Mouse (Mus musculus) bone marrow, adult 2 months (tissue): ENCODE measurements at regions not wholly inside any gene's neighbourhood (a gene's known extent, or its start where the extent isn't known, plus 50 kb on each side); places are given as distances from the start of the nearest gene placed in this dataset.

Experiments used
- CTCF ChIP-seq: fragments of 200-500 bp; IDR thresholded peaks from 2 replicates; pipeline ENCODE4 v1.5.1; 2011; ENCODE audit warnings: low read length, control low read depth; ENCODE audit not compliant: control insufficient read depth, insufficient read depth
- POLR2A ChIP-seq: fragments of 200-500 bp; IDR thresholded peaks from 2 replicates; pipeline ENCODE4 v1.6.1; 2011; ENCODE audit warnings: low read depth, mild to moderate bottlenecking, control low read depth, low read length, borderline replicate concordance; ENCODE audit not compliant: control insufficient read depth

- TF ChIP-seq CTCF (no peak), POLR2A (no peak)
Measured at GRCm38 (mm10) chr15:92895836-92896235, 379.1 kb downstream of the Gxylt1 start.
